Mouse (Mus musculus): Measurements from ENCODE around the gene Hrasls. TPM values are rescaled to one million over a fixed set of nuclear protein-coding genes. Genes with fewer than 3 reads are reported as not detected.

Hrasls gene
- 16.3 and 19.1 TPM in 2 replicates for polyA plus RNA-seq (2012; rRNA removed)

GRCm38 (mm10) chr16:29209605-29210411 lies at the start of gene Hrasls:
Hrasls (plus strand) TSS chr16:29209695.
- DNase-seq (ENCODE audit: extremely low spot score in 1 of 2, low spot score in 1 of 2): peak; percentile 5 to 39

- peak; percentile 33 to 54 for DNase-seq (ENCODE audit: extremely low spot score in 1 of 2, low spot score in 1 of 2)
Measured at GRCm38 (mm10) chr16:29162271-29162670, 47.2 kb upstream of the Hrasls start.

GRCm38 (mm10) chr16:29167051-29167450 lies 42.4 kb upstream of the Hrasls start:
- DNase-seq (ENCODE audit: extremely low spot score in 1 of 2, low spot score in 1 of 2): no peak

- no peak for DNase-seq (ENCODE audit: extremely low spot score in 1 of 2, low spot score in 1 of 2)
Measured at GRCm38 (mm10) chr16:29171741-29172140, 37.8 kb upstream of the Hrasls start.

- no peak for DNase-seq (ENCODE audit: extremely low spot score in 1 of 2, low spot score in 1 of 2)
Measured at GRCm38 (mm10) chr16:29173201-29173600, 36.3 kb upstream of the Hrasls start.

GRCm38 (mm10) chr16:29174831-29175350 lies 34.6 kb upstream of the Hrasls start:
- no peak for DNase-seq (ENCODE audit: extremely low spot score in 1 of 2, low spot score in 1 of 2)

GRCm38 (mm10) chr16:29192911-29193310 lies 16.6 kb upstream of the Hrasls start:
- no peak for DNase-seq (ENCODE audit: extremely low spot score in 1 of 2, low spot score in 1 of 2)

- DNase-seq (ENCODE audit: extremely low spot score in 1 of 2, low spot score in 1 of 2): no peak
Measured at GRCm38 (mm10) chr16:29193981-29194380, 15.5 kb upstream of the Hrasls start.

- DNase-seq (ENCODE audit: extremely low spot score in 1 of 2, low spot score in 1 of 2): no peak
Measured at GRCm38 (mm10) chr16:29195156-29195555, 14.3 kb upstream of the Hrasls start.

- DNase-seq (ENCODE audit: extremely low spot score in 1 of 2, low spot score in 1 of 2): peak; percentile 40 to 64
Measured at GRCm38 (mm10) chr16:29198461-29198860, 11.0 kb upstream of the Hrasls start.

GRCm38 (mm10) chr16:29201146-29201545 lies 8.3 kb upstream of the Hrasls start:
- DNase-seq (ENCODE audit: extremely low spot score in 1 of 2, low spot score in 1 of 2): no peak

- DNase-seq (ENCODE audit: extremely low spot score in 1 of 2, low spot score in 1 of 2): peak; percentile 30 to 67
Measured at GRCm38 (mm10) chr16:29204875-29205274, 4.6 kb upstream of the Hrasls start.

- DNase-seq (ENCODE audit: extremely low spot score in 1 of 2, low spot score in 1 of 2): no peak
Measured at GRCm38 (mm10) chr16:29205581-29205980, 3.9 kb upstream of the Hrasls start.

- DNase-seq (ENCODE audit: extremely low spot score in 1 of 2, low spot score in 1 of 2): peak in 1 of 2 experiments; percentile 26
Measured at GRCm38 (mm10) chr16:29208841-29209240, 654 bp upstream of the Hrasls start.

GRCm38 (mm10) chr16:29216395-29217295 lies 7.2 kb downstream of the Hrasls start:
- DNase-seq (ENCODE audit: extremely low spot score in 1 of 2, low spot score in 1 of 2): peak; percentile 74 to 77

GRCm38 (mm10) chr16:29235951-29236350 lies 26.5 kb downstream of the Hrasls start:
- DNase-seq (ENCODE audit: extremely low spot score in 1 of 2, low spot score in 1 of 2): no peak

- DNase-seq (ENCODE audit: extremely low spot score in 1 of 2, low spot score in 1 of 2): no peak
Measured at GRCm38 (mm10) chr16:29254325-29254724, 44.8 kb downstream of the Hrasls start.

Measured in frontal cortex, adult 2 months (tissue).